Mouse (Mus musculus): ENCODE data around the gene Cers1.

Cers1 gene

GRCm38 (mm10) chr8:70315624-70316510, at the start of gene Cers1:
Gene Cers1 (plus strand): TSS chr8:70315775.
- no peak for DNase-seq (ENCODE audit: low read depth, low spot score)

GRCm38 (mm10) chr8:70267674-70268073, 47.9 kb upstream of the Cers1 start:
- no peak for DNase-seq (ENCODE audit: low read depth, low spot score)

- DNase-seq (ENCODE audit: low read depth, low spot score): no peak
Measured at GRCm38 (mm10) chr8:70268311-70268710, 47.3 kb upstream of the Cers1 start.

GRCm38 (mm10) chr8:70268799-70269565, 46.6 kb upstream of the Cers1 start:
- peak; percentile 13 for DNase-seq (ENCODE audit: low read depth, low spot score)

- peak; percentile 24 for DNase-seq (ENCODE audit: low read depth, low spot score)
Measured at GRCm38 (mm10) chr8:70272949-70273348, 42.6 kb upstream of the Cers1 start.

- no peak for DNase-seq (ENCODE audit: low read depth, low spot score)
Measured at GRCm38 (mm10) chr8:70274350-70274749, 41.2 kb upstream of the Cers1 start.

GRCm38 (mm10) chr8:70276476-70276875, 39.1 kb upstream of the Cers1 start:
- DNase-seq (ENCODE audit: low read depth, low spot score): no peak

GRCm38 (mm10) chr8:70278175-70278574, 37.4 kb upstream of the Cers1 start:
- no peak for DNase-seq (ENCODE audit: low read depth, low spot score)

GRCm38 (mm10) chr8:70279266-70279665, 36.3 kb upstream of the Cers1 start:
- no peak for DNase-seq (ENCODE audit: low read depth, low spot score)

GRCm38 (mm10) chr8:70281001-70281400, 34.6 kb upstream of the Cers1 start:
- no peak for DNase-seq (ENCODE audit: low read depth, low spot score)

- peak; percentile 86 for DNase-seq (ENCODE audit: low read depth, low spot score)
Measured at GRCm38 (mm10) chr8:70282603-70283135, 32.9 kb upstream of the Cers1 start, which contains the start of gene Homer3. Gene Homer3 (plus strand): TSS chr8:70282827.

- DNase-seq (ENCODE audit: low read depth, low spot score): no peak
Measured at GRCm38 (mm10) chr8:70283136-70284077, 32.2 kb upstream of the Cers1 start.

GRCm38 (mm10) chr8:70284421-70284820, 31.2 kb upstream of the Cers1 start:
- no peak for DNase-seq (ENCODE audit: low read depth, low spot score)

- DNase-seq (ENCODE audit: low read depth, low spot score): no peak
Measured at GRCm38 (mm10) chr8:70285304-70285703, 30.3 kb upstream of the Cers1 start.

- DNase-seq (ENCODE audit: low read depth, low spot score): peak; percentile 28
Measured at GRCm38 (mm10) chr8:70286737-70287136, 28.8 kb upstream of the Cers1 start.

GRCm38 (mm10) chr8:70293988-70294405, 21.6 kb upstream of the Cers1 start:
- DNase-seq (ENCODE audit: low read depth, low spot score): no peak

- DNase-seq (ENCODE audit: low read depth, low spot score): no peak
Measured at GRCm38 (mm10) chr8:70300881-70301280, 14.7 kb upstream of the Cers1 start.

GRCm38 (mm10) chr8:70302358-70302890, 13.2 kb upstream of the Cers1 start, which contains the start of the genes Ddx49 and Cope:
Gene Ddx49 (minus strand): TSS chr8:70302489.
Gene Cope (plus strand): TSS chr8:70302518.
- peak; percentile 94 for DNase-seq (ENCODE audit: low read depth, low spot score)

- no peak for DNase-seq (ENCODE audit: low read depth, low spot score)
Measured at GRCm38 (mm10) chr8:70302901-70303300, 12.7 kb upstream of the Cers1 start.

GRCm38 (mm10) chr8:70309311-70309710, 6.3 kb upstream of the Cers1 start:
- DNase-seq (ENCODE audit: low read depth, low spot score): peak; percentile 32

- no peak for DNase-seq (ENCODE audit: low read depth, low spot score)
Measured at GRCm38 (mm10) chr8:70313399-70313798, 2.2 kb upstream of the Cers1 start.
